Mouse (Mus musculus): ENCODE results near the gene Tle3.

DNA sequence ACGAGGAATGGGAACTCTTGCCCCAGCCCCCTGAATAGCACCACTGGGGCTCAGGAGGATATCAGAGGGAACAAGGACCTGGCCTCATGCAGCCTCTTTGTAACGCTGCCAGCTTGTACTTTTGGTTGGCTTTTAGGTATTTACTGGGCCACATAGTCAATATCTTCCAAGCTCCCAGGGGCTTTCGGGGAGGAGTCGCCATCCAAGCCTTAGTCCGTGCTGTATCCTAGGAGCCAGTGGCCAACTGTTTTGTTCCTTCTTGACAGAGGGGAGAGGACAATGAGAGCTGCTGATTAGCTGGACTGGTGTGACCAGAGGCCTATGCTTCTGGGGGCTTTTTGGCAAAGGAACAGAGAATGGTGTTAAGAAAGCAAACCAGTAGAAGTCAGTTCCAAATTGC lies 30.6 kb downstream of the Tle3 start:
- TF ChIP-seq ZC3H11A (IDR thresholded peaks at IDR 0.05; ENCODE audit: borderline replicate concordance, low read depth, low read length) (no peak), CHD2 (IDR thresholded peaks at IDR 0.05; ENCODE audit: low read depth, low read length) (no peak), ZNF384 (IDR thresholded peaks at IDR 0.05; ENCODE audit: low read depth, low read length) (no peak), MAFK (IDR thresholded peaks at IDR 0.05; ENCODE audit: insufficient read depth, low read depth, low read length) (no peak), HCFC1 (IDR thresholded peaks at IDR 0.05; ENCODE audit: borderline replicate concordance, insufficient read depth, low read length) (no peak)

Data from ES-E14 (cell line).